Comparison of ENCODE assay signal across 16 mouse cellular contexts in genomic region chr8:102103773-102104172, GRCm38 (mm10).
DNase-seq lines count a peak whose midpoint lies in the region; ATAC-seq lines count a peak whose summit lies in the region.
"Had no signal": no experiment of that assay in that cellular context is flagged by ENCODE, and none has a peak within 500 bp of the region (broad histone marks: within the 10 kb centered on the region; RNA-seq: fewer than 3 reads in every experiment).

No protein-coding gene starts in this region.

- no peaks in the 10 kb centered on the region for H3K36me3 ChIP-seq in limb, embryonic 11.5 days (ENCODE audit: control insufficient read depth, insufficient read depth, low read length)
- no peaks in the 10 kb centered on the region for H3K36me3 ChIP-seq in limb, embryonic 10.5 days
- H3K36me3 ChIP-seq in midbrain, embryonic 12.5 days: no peaks in the 10 kb centered on the region
- H3K36me3 ChIP-seq in forebrain, embryonic 15.5 days: no peaks in the 10 kb centered on the region
- H3K36me3 ChIP-seq: forebrain, embryonic 10.5 days; G1E had no signal

- intact Hi-C loops in heart, postnatal 36 days (cut with DNase I): no loop called here

- H3K9me3 ChIP-seq in limb, embryonic 11.5 days (ENCODE audit: control insufficient read depth, low read length): no peaks in the 10 kb centered on the region
- no peaks in the 10 kb centered on the region for H3K9me3 ChIP-seq in limb, embryonic 10.5 days (replicated peaks)
- no peaks in the 10 kb centered on the region for H3K9me3 ChIP-seq in midbrain, embryonic 12.5 days
- no peaks in the 10 kb centered on the region for H3K9me3 ChIP-seq in forebrain, embryonic 15.5 days
- H3K9me3 ChIP-seq: forebrain, embryonic 10.5 days; G1E; megakaryocyte, embryonic 14.5 days had no signal

- no peak overlapping the region for H3K9ac ChIP-seq in limb, embryonic 11.5 days (ENCODE audit: low read length)
- H3K9ac ChIP-seq in midbrain, embryonic 12.5 days (replicated peaks): no peak overlapping the region
- H3K9ac ChIP-seq in forebrain, embryonic 15.5 days (replicated peaks): no peak overlapping the region

- peak; percentile 70; the same call in 1 of the 2 replicates for ATAC-seq in limb, embryonic 11.5 days (ENCODE audit: insufficient number of reproducible peaks, low FRiP score, low TSS enrichment, low read depth)
- peak; percentile 89 for ATAC-seq in midbrain, embryonic 12.5 days (ENCODE audit: low FRiP score, low read depth)
- ATAC-seq in forebrain, embryonic 15.5 days (replicated peaks): no peak
- ATAC-seq: inflammation-experienced regulatory T-cells, adult 6 months had no signal

- DNase-seq in limb, embryonic 11.5 days (ENCODE audit: low spot score): no peak
- DNase-seq in limb, embryonic 10.5 days (ENCODE audit: low spot score): no peak
- DNase-seq in forelimb bud, embryonic 11.5 days (ENCODE audit: low read depth, low spot score): peak; percentile 16
- DNase-seq in retina, postnatal 1 day: peak; percentile 19
- no peak for DNase-seq in heart, postnatal 36 days
- no peak for DNase-seq in c-Kit-positive CD71-positive TER-119-positive erythroid progenitor cells, embryonic 14.5 days (ENCODE audit: low spot score)
- DNase-seq: cerebellum, adult 18-20 months; right cerebral cortex, postnatal 14 days; thymus, adult 2 months had no signal

- no peaks in the 10 kb centered on the region for H3K4me1 ChIP-seq in limb, embryonic 11.5 days (ENCODE audit: control insufficient read depth, insufficient read depth, low read length)
- peaks cover 4% of the 10 kb centered on the region for H3K4me1 ChIP-seq in limb, embryonic 10.5 days
- peaks cover 3% of the 10 kb centered on the region; the same call in 1 of the 2 replicates for H3K4me1 ChIP-seq in midbrain, embryonic 12.5 days
- H3K4me1 ChIP-seq in forebrain, embryonic 15.5 days: no peaks in the 10 kb centered on the region
- H3K4me1 ChIP-seq: megakaryocyte, embryonic 14.5 days had no signal

- 36% methylated on average over 7 of the region's 7 CpGs for WGBS in limb, embryonic 11.5 days
- WGBS in limb, embryonic 10.5 days: 47% methylated on average over 7 of the region's 7 CpGs
- WGBS in midbrain, embryonic 12.5 days: 29% methylated on average over 7 of the region's 7 CpGs
- 61% methylated on average over 7 of the region's 7 CpGs for WGBS in forebrain, embryonic 15.5 days

- H3K27ac ChIP-seq in limb, embryonic 11.5 days (replicated peaks; ENCODE audit: low read depth, low read length): no peak overlapping the region
- no peak overlapping the region for H3K27ac ChIP-seq in limb, embryonic 10.5 days
- no peak overlapping the region for H3K27ac ChIP-seq in midbrain, embryonic 12.5 days (replicated peaks)
- no peak overlapping the region for H3K27ac ChIP-seq in forebrain, embryonic 15.5 days (replicated peaks)
- H3K27ac ChIP-seq: forebrain, embryonic 10.5 days; left cerebral cortex, adult 2 months had no signal

- no peak overlapping the region for H3K4me3 ChIP-seq in limb, embryonic 11.5 days (ENCODE audit: low read depth, low read length)
- no peak overlapping the region for H3K4me3 ChIP-seq in limb, embryonic 10.5 days
- no peak overlapping the region for H3K4me3 ChIP-seq in midbrain, embryonic 12.5 days
- no peak overlapping the region for H3K4me3 ChIP-seq in forebrain, embryonic 15.5 days
- H3K4me3 ChIP-seq: forebrain, embryonic 10.5 days; left cerebral cortex, adult 2 months; megakaryocyte, embryonic 14.5 days had no signal

- no peak overlapping the region for H3K4me2 ChIP-seq in limb, embryonic 11.5 days (ENCODE audit: low read depth, severe bottlenecking)
- H3K4me2 ChIP-seq in midbrain, embryonic 12.5 days (replicated peaks): no peak overlapping the region
- no peak overlapping the region for H3K4me2 ChIP-seq in forebrain, embryonic 15.5 days (replicated peaks)

- no peaks in the 10 kb centered on the region for H3K27me3 ChIP-seq in limb, embryonic 11.5 days (ENCODE audit: control insufficient read depth, insufficient read depth, low read length)
- H3K27me3 ChIP-seq in limb, embryonic 10.5 days (ENCODE audit: low read depth, poor library complexity, severe bottlenecking): no peaks in the 10 kb centered on the region
- no peaks in the 10 kb centered on the region for H3K27me3 ChIP-seq in midbrain, embryonic 12.5 days
- no peaks in the 10 kb centered on the region for H3K27me3 ChIP-seq in forebrain, embryonic 15.5 days
- H3K27me3 ChIP-seq: megakaryocyte, embryonic 14.5 days had no signal

Comparison
In these comparisons a context has a peak if more than half of its experiments do, and no peak if none do; other contexts are left out.
1. DNase-seq: peak in forelimb bud, embryonic 11.5 days (single experiment) and retina, postnatal 1 day (single experiment); none in limb, embryonic 11.5 days (single experiment), limb, embryonic 10.5 days (single experiment), heart, postnatal 36 days (0 of 2) and c-Kit-positive CD71-positive TER-119-positive erythroid progenitor cells, embryonic 14.5 days (single experiment).